10 mouse cellular contexts compared by ENCODE assay signal in the genomic region with DNA sequence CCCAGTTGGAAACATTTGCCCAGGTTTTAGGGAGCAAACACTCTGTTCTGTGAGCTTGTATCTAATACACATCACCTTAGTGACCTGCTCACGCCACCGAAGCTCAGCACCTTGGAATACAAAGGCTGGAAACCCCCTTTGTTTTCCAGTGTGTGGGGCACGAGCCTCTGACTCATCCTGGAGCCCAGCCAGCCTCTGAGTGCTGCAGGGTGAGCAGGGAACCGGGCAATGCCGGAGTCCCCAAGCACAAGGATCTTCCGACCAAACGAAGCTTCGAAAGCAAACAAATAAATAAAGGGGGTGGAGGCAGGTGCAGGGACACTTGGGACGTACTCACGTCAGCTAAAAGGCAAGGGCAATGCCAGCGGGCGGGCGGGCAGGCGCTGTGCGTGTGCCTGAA. TPM values are rescaled to one million over a fixed set of nuclear protein-coding genes. Genes with fewer than 3 reads are reported as not detected.
DNase-seq lines count a peak whose midpoint lies in the region; ATAC-seq and TF ChIP-seq lines count a peak whose summit lies in the region.
"Had no signal": no experiment of that assay in that cellular context is flagged by ENCODE, and none has a peak within 500 bp of the region (broad histone marks: within the 10 kb centered on the region; RNA-seq: fewer than 3 reads in every experiment).

No protein-coding gene starts in this region.

- 57% methylated on average over 15 of the region's 15 CpGs for WGBS in heart, embryonic 13.5 days
- 54% methylated on average over 15 of the region's 15 CpGs for WGBS in stomach, postnatal 0 days

- H3K4me2 ChIP-seq in heart, embryonic 13.5 days = no peak overlapping the region
- no peak overlapping the region for H3K4me2 ChIP-seq in stomach, postnatal 0 days (replicated peaks; ENCODE audit: low read depth)
- H3K4me2 ChIP-seq: limb, embryonic 13.5 days; neural tube, embryonic 15.5 days had no signal

- peak overlapping the region; percentile 32; the same call in 1 of the 2 replicates for H3K27ac ChIP-seq in heart, embryonic 13.5 days (replicated peaks)
- H3K27ac ChIP-seq in stomach, postnatal 0 days (replicated peaks) = 0 out of 2 replicates have a peak overlapping the region, but pooled peaks have one; percentile 40
- H3K27ac ChIP-seq: limb, embryonic 13.5 days; neural tube, embryonic 15.5 days had no signal

- no peaks in the 10 kb centered on the region for H3K36me3 ChIP-seq in heart, embryonic 13.5 days
- no peaks in the 10 kb centered on the region for H3K36me3 ChIP-seq in stomach, postnatal 0 days (ENCODE audit: control insufficient read depth, insufficient read depth, low read length)
- H3K36me3 ChIP-seq: limb, embryonic 13.5 days; neural tube, embryonic 15.5 days had no signal

- DNase-seq in layer of hippocampus, adult 9-11 months = peak; percentile 40
- DNase-seq in layer of hippocampus, postnatal 10 days (ENCODE audit: low spot score in 2 of 2) = no peak
- DNase-seq in adrenal gland, adult (ENCODE audit: inconsistent age in 2 of 2, low spot score in 1 of 2) = peak; percentile 90 to 96
- peak; percentile 81 for DNase-seq in stomach, postnatal 0 days (ENCODE audit: low spot score)
- no peak for DNase-seq in adipocyte (ENCODE audit: low spot score)

- H3K9me3 ChIP-seq in heart, embryonic 13.5 days = no peaks in the 10 kb centered on the region
- no peaks in the 10 kb centered on the region for H3K9me3 ChIP-seq in stomach, postnatal 0 days (ENCODE audit: control insufficient read depth, low read length)
- H3K9me3 ChIP-seq: limb, embryonic 13.5 days; neural tube, embryonic 15.5 days had no signal

- no peak for ATAC-seq in heart, embryonic 13.5 days (ENCODE audit: extremely low read depth, insufficient number of reproducible peaks, low FRiP score, low TSS enrichment)
- ATAC-seq in stomach, postnatal 0 days (ENCODE audit: low FRiP score, low TSS enrichment) = peak; percentile 59; the same call in 1 of the 2 replicates
- ATAC-seq in CD4-positive, CD25-positive, alpha-beta regulatory T cell, adult 4 months = no peak

- peaks cover 31% of the 10 kb centered on the region for H3K4me1 ChIP-seq in heart, embryonic 13.5 days
- no peaks in the 10 kb centered on the region for H3K4me1 ChIP-seq in stomach, postnatal 0 days (replicated peaks; ENCODE audit: control insufficient read depth, insufficient read depth)
- H3K4me1 ChIP-seq: neural tube, embryonic 15.5 days had no signal

- TF ChIP-seq EP300 in stomach, postnatal 0 days (optimal IDR thresholded peaks at IDR 0.05) = no peak

- no peak overlapping the region for H3K4me3 ChIP-seq in heart, embryonic 13.5 days
- no peak overlapping the region for H3K4me3 ChIP-seq in stomach, postnatal 0 days (ENCODE audit: low read depth, low read length)
- H3K4me3 ChIP-seq: limb, embryonic 13.5 days; neural tube, embryonic 15.5 days had no signal

- TF ChIP-seq CTCF in stomach, postnatal 0 days (IDR thresholded peaks at IDR 0.05; ENCODE audit: low read depth) = no peak

- H3K27me3 ChIP-seq in heart, embryonic 13.5 days (replicated peaks) = no peaks in the 10 kb centered on the region
- H3K27me3 ChIP-seq in stomach, postnatal 0 days (ENCODE audit: control insufficient read depth, insufficient read depth, low read length) = no peaks in the 10 kb centered on the region
- H3K27me3 ChIP-seq: limb, embryonic 13.5 days; neural tube, embryonic 15.5 days had no signal

- H3K9ac ChIP-seq in heart, embryonic 13.5 days = peak overlapping the region; percentile 50; the same call in 1 of the 2 replicates
- H3K9ac ChIP-seq in stomach, postnatal 0 days (ENCODE audit: low read length) = no peak overlapping the region
- H3K9ac ChIP-seq: limb, embryonic 13.5 days; neural tube, embryonic 15.5 days had no signal

RNA-seq across cellular contexts. Expression of gene Fam214a, which starts 43.4 kb away (rescaled TPM):
- total RNA-seq in layer of hippocampus, postnatal 10 days (2021) = 10 to 100 TPM; 34.2 to 37.9 TPM
- 9.7 and 10.5 TPM in 2 replicates for polyA plus RNA-seq in heart, embryonic 13.5 days (2015; fragmentation: Nextera tagmentation; extraction: Ambion mirVana)
- polyA plus RNA-seq in stomach, postnatal 0 days (2015; fragmentation: Nextera tagmentation; extraction: Ambion mirVana) = 10.7 and 13.1 TPM in 2 replicates
- polyA plus RNA-seq in CD4-positive, CD25-positive, alpha-beta regulatory T cell, adult 4 months (2017; shearing (Covaris generic)) = 10 to 100 TPM; 24.3 to 28.4 TPM

RNA-seq across cellular contexts. Expression of gene Onecut1, which starts 47.5 kb away (rescaled TPM):
- under 1 TPM; 0.14 to 0.16 TPM for total RNA-seq in layer of hippocampus, postnatal 10 days (2021)
- polyA plus RNA-seq in heart, embryonic 13.5 days (2015; fragmentation: Nextera tagmentation; extraction: Ambion mirVana) = 0.08 and 0.11 TPM in 2 replicates
- 0.08 and 0.10 TPM in 2 replicates for polyA plus RNA-seq in stomach, postnatal 0 days (2015; fragmentation: Nextera tagmentation; extraction: Ambion mirVana)
- not detected for polyA plus RNA-seq in CD4-positive, CD25-positive, alpha-beta regulatory T cell, adult 4 months (2017; shearing (Covaris generic))
- total RNA-seq: granulocyte monocyte progenitor cell, adult 5-6 weeks had no signal

Comparison
In these comparisons a context has a peak if more than half of its experiments do, and no peak if none do; other contexts are left out.
1. DNase-seq: peak in layer of hippocampus, adult 9-11 months (single experiment), adrenal gland, adult (2 of 2) and stomach, postnatal 0 days (single experiment); none in layer of hippocampus, postnatal 10 days (0 of 2) and adipocyte (single experiment).